Mouse (Mus musculus): ENCODE data around the gene Abcc3.

DNA sequence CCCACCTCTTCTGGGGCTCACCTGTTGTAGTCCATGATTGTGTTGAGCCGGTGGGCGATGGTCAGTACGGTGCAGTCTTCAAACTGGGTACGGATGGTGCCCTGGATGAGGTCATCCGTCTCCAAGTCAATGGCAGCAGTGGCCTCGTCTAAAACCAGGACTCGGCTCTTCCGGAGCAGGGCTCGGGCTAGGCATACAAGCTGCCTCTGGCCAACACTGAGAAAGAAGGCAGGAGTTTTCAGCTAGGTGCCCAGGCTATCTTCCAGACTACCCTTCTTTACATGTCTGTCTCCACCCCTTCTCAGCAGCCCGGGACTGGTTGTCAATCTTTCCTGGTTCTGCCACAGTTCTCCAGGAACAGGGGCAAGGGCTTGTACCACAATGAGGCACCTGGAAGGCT is 46.9 kb downstream of the Abcc3 start:
- TF ChIP-seq CTCF (conservative IDR thresholded peaks at IDR 0.05; ENCODE audit: insufficient read depth, insufficient read length, low read depth, low read length), result no peak
- TF ChIP-seq POLR2A (IDR thresholded peaks at IDR 0.05; ENCODE audit: low read depth, low read length), result no peak

Data from kidney, adult 2 months (tissue).